Mouse (Mus musculus) liver, embryonic 14.5 days (tissue): ENCODE results near the gene Ube2i.

Experiments
- CTCF ChIP-seq: IDR thresholded peaks from 2 replicates; pipeline ENCODE4 v1.5.1; 2016; ENCODE audit warnings: antibody characterized with exemption, low read depth, control low read depth
- EP300 ChIP-seq: IDR thresholded peaks from 2 replicates; pipeline ENCODE4 v1.6.1; 2016; ENCODE audit warnings: antibody characterized with exemption, low read depth

- no peak; the same call in 1 of the 2 replicates for TF ChIP-seq EP300
- peak; percentile 94 for TF ChIP-seq CTCF
Measured at GRCm38 (mm10) chr17:25273706-25274501, 518 bp downstream of the Ube2i start.
